Mouse (Mus musculus): ENCODE data around the gene Slc25a54.

- TF ChIP-seq CTCF (IDR thresholded peaks at IDR 0.05; ENCODE audit: low read depth) (no peak), EP300 (IDR thresholded peaks at IDR 0.05; ENCODE audit: low read depth) (no peak)
These were observed 77.2 kb downstream of the Slc25a54 start for GRCm38 (mm10) chr3:109157481-109157880.
